Mouse (Mus musculus): Measurements from ENCODE around the gene Mcrip1. TPM values are rescaled to one million over a fixed set of nuclear protein-coding genes. Genes with fewer than 3 reads are reported as not detected.

Gene Mcrip1
- polyA plus RNA-seq, 1 experiment = 79.9 TPM

- peak; percentile 43 to 52 for DNase-seq (ENCODE audit: low read depth in 1 of 2, low spot score in 2 of 2)
- WGBS = 54% methylated on average over 8 of the region's 8 CpGs
- Histone ChIP-seq H3K27me3 (ENCODE audit: control insufficient read depth, insufficient read depth, low read length) (no peaks in the 10 kb centered on the region), H3K36me3 (ENCODE audit: control insufficient read depth, insufficient read depth, low read length) (peaks cover 20% of the 10 kb centered on the region), H3K27ac (ENCODE audit: insufficient read depth, low read length) (peak overlapping the region; percentile 94), H3K4me1 (ENCODE audit: control insufficient read depth, insufficient read depth, insufficient read length) (peaks cover 17% of the 10 kb centered on the region; the same call in 1 of the 2 replicates), H3K4me3 (ENCODE audit: extremely low read depth, insufficient read depth, insufficient read length) (peak overlapping the region; percentile 91)
- TF ChIP-seq POLR2A (IDR thresholded peaks at IDR 0.05; ENCODE audit: low read depth, low read length) (no peak; the same call in 1 of the 2 replicates), CTCF (IDR thresholded peaks at IDR 0.05; ENCODE audit: extremely low read depth, insufficient read depth, insufficient read length, insufficient replicate concordance) (no peak)
These were observed 32.9 kb upstream of the Mcrip1 start for GRCm38 (mm10) chr11:120582268-120582981.

DNA sequence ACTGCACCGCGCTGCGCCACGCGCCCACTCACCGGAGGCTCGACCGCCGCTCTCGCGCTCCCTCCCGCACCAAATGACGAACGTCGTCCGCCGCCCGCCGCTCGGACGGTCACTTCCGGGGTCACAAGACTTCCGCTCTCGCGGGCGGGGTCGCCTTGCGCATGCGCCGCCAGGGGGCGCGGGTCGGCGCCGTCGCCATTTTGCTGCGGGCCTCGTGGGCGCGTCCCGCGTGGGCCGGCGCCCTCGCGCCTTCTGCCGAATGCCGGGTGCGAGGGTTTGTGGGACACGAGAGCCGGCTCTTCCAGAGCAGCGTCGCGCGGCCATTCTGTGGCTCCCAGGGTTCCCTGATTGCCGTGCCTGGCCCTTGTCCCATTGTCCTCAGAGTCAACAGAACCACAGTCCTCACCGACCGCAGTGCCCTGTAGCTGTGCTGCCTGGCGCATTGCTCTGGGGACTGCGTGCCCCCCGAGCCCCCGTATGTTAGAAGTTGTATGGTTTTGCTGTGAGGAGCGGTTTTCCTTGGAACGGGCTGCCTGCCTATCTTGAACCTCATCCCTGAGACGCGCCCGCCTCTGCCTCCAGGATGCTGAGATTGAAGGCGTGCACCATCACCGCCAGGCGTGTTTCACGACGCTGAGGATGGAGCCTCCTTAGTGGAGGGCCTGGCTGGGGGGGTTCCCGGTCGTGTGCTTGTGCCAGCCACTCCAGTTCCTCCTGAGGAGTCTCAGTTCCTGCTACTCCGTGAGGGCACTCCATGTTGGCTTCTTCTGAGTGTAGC, 32.2 kb upstream of the Mcrip1 start, which contains the start of gene Arhgdia:
TSS of gene Arhgdia (minus strand) at position 135 of the 778 bp plus-strand sequence.
- DNase-seq (ENCODE audit: low read depth in 1 of 2, low spot score in 2 of 2) = peak; percentile 76 to 85
- Histone ChIP-seq H3K36me3 (ENCODE audit: control insufficient read depth, insufficient read depth, low read length) (peaks cover 20% of the 10 kb centered on the region), H3K27ac (ENCODE audit: insufficient read depth, low read length) (peak within 1 kb of the TSS; percentile 94), H3K4me1 (ENCODE audit: control insufficient read depth, insufficient read depth, insufficient read length) (peaks cover 17% of the 10 kb centered on the region; the same call in 1 of the 2 replicates), H3K27me3 (ENCODE audit: control insufficient read depth, insufficient read depth, low read length) (no peaks in the 10 kb centered on the region), H3K4me3 (ENCODE audit: extremely low read depth, insufficient read depth, insufficient read length) (peak within 1 kb of the TSS; percentile 91)
- 2% methylated on average over 74 of the region's 75 CpGs for WGBS
- TF ChIP-seq POLR2A (IDR thresholded peaks at IDR 0.05; ENCODE audit: low read depth, low read length) (peak; percentile 95), CTCF (IDR thresholded peaks at IDR 0.05; ENCODE audit: extremely low read depth, insufficient read depth, insufficient read length, insufficient replicate concordance) (peak; percentile 26; the same call in 1 of the 2 replicates)

- peak in 1 of 2 experiments; percentile 37 for DNase-seq (ENCODE audit: low read depth in 1 of 2, low spot score in 2 of 2)
- whole genome bisulfite sequencing = under 1% methylated on average over 44 of the region's 44 CpGs
These were observed 31.4 kb upstream of the Mcrip1 start for GRCm38 (mm10) chr11:120580871-120581331.

DNA sequence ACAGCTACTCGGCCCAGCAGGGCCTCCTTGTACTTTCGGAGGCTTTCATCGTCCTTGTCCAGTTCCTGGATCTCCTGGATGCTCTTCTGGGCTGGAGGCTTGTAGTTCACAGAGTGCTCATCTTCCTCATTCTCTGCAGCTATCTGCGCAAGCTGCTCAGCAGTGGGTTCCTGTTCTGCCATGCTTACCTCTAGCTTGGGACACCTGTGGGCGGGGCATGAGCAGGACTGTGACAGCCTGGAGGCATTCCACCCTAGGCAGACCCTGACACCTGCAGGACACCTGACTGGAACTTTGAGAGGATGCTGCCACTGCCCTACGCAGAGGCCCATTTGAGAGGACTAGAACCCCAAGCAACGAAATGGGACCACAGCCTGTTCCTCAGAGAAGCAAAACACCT, 30.7 kb upstream of the Mcrip1 start:
- peaks cover 17% of the 10 kb centered on the region; the same call in 1 of the 2 replicates for H3K4me1 ChIP-seq (ENCODE audit: control insufficient read depth, insufficient read depth, insufficient read length)
- 40% methylated on average over 7 of the region's 7 CpGs for WGBS

More at GRCm38 (mm10) chr11:120580871-120581331, 31.4 kb upstream of the Mcrip1 start:
- H3K4me3 ChIP-seq (ENCODE audit: extremely low read depth, insufficient read depth, insufficient read length) = peak overlapping the region; percentile 91
- peaks cover 17% of the 10 kb centered on the region; the same call in 1 of the 2 replicates for H3K4me1 ChIP-seq (ENCODE audit: control insufficient read depth, insufficient read depth, insufficient read length)
- H3K27me3 ChIP-seq (ENCODE audit: control insufficient read depth, insufficient read depth, low read length) = no peaks in the 10 kb centered on the region
- TF ChIP-seq POLR2A (IDR thresholded peaks at IDR 0.05; ENCODE audit: low read depth, low read length) = no peak
- no peak for TF ChIP-seq CTCF (IDR thresholded peaks at IDR 0.05; ENCODE audit: extremely low read depth, insufficient read depth, insufficient read length, insufficient replicate concordance)
- peak overlapping the region; percentile 94 for H3K27ac ChIP-seq (ENCODE audit: insufficient read depth, low read length)
- peaks cover 20% of the 10 kb centered on the region for H3K36me3 ChIP-seq (ENCODE audit: control insufficient read depth, insufficient read depth, low read length)

GRCm38 (mm10) chr11:120579316-120580107, 30.0 kb upstream of the Mcrip1 start:
- 65% methylated on average over 15 of the region's 15 CpGs for WGBS
- peaks cover 17% of the 10 kb centered on the region; the same call in 1 of the 2 replicates for H3K4me1 ChIP-seq (ENCODE audit: control insufficient read depth, insufficient read depth, insufficient read length)
- TF ChIP-seq POLR2A (IDR thresholded peaks at IDR 0.05; ENCODE audit: low read depth, low read length) (no peak), CTCF (IDR thresholded peaks at IDR 0.05; ENCODE audit: extremely low read depth, insufficient read depth, insufficient read length, insufficient replicate concordance) (peak; percentile 75; the same call in 1 of the 2 replicates)
- H3K27ac ChIP-seq (ENCODE audit: insufficient read depth, low read length) = peak overlapping the region; percentile 94; the same call in 1 of the 2 replicates
- no peaks in the 10 kb centered on the region for H3K27me3 ChIP-seq (ENCODE audit: control insufficient read depth, insufficient read depth, low read length)
- H3K36me3 ChIP-seq (ENCODE audit: control insufficient read depth, insufficient read depth, low read length) = peaks cover 20% of the 10 kb centered on the region
- peak; percentile 58 to 73 for DNase-seq (ENCODE audit: low read depth in 1 of 2, low spot score in 2 of 2)
- H3K4me3 ChIP-seq (ENCODE audit: extremely low read depth, insufficient read depth, insufficient read length) = peak overlapping the region; percentile 27; the same call in 1 of the 2 replicates

More for the DNA sequence above, 30.7 kb upstream of the Mcrip1 start:
- Histone ChIP-seq H3K27ac (ENCODE audit: insufficient read depth, low read length) (peak overlapping the region; percentile 94), H3K4me3 (ENCODE audit: extremely low read depth, insufficient read depth, insufficient read length) (peak overlapping the region; percentile 91), H3K27me3 (ENCODE audit: control insufficient read depth, insufficient read depth, low read length) (no peaks in the 10 kb centered on the region), H3K36me3 (ENCODE audit: control insufficient read depth, insufficient read depth, low read length) (peaks cover 20% of the 10 kb centered on the region)
- TF ChIP-seq POLR2A (IDR thresholded peaks at IDR 0.05; ENCODE audit: low read depth, low read length) = no peak
- no peak for TF ChIP-seq CTCF (IDR thresholded peaks at IDR 0.05; ENCODE audit: extremely low read depth, insufficient read depth, insufficient read length, insufficient replicate concordance)
- peak in 1 of 2 experiments; percentile 34 for DNase-seq (ENCODE audit: low read depth in 1 of 2, low spot score in 2 of 2)
